10 mouse cellular contexts compared by ENCODE assay signal in genomic region chr12:36040571-36041280, GRCm38 (mm10). TPM values are rescaled to one million over a fixed set of nuclear protein-coding genes. Genes with fewer than 3 reads are reported as not detected.
DNase-seq lines count a peak whose midpoint lies in the region; ATAC-seq lines count a peak whose summit lies in the region.
"Had no signal": no experiment of that assay in that cellular context is flagged by ENCODE, and none has a peak within 500 bp of the region (broad histone marks: within the 10 kb centered on the region; RNA-seq: fewer than 3 reads in every experiment).

No protein-coding gene starts in this region.

- no peak for ATAC-seq in kidney, embryonic 14.5 days (ENCODE audit: low FRiP score, low TSS enrichment)
- ATAC-seq in heart, embryonic 16.5 days (replicated peaks; ENCODE audit: extremely low read depth, insufficient read depth, low FRiP score), result no peak
- ATAC-seq: Patski had no signal

- DNase-seq in kidney, adult 9 months, result no peak
- peak; percentile 47 for DNase-seq in cerebellum, adult 9-10 months
- DNase-seq in lung, postnatal 10 days, result peak; percentile 18
- DNase-seq in ovary, postnatal 14 days (ENCODE audit: low spot score), result no peak
- no peak for DNase-seq in thymus, postnatal 36 days
- DNase-seq in layer of hippocampus, postnatal 36 days, result no peak

- no peaks in the 10 kb centered on the region for H3K9me3 ChIP-seq in kidney, embryonic 14.5 days (ENCODE audit: control insufficient read depth, low read length)
- no peaks in the 10 kb centered on the region for H3K9me3 ChIP-seq in heart, embryonic 16.5 days (replicated peaks; ENCODE audit: control insufficient read depth, low read length)

- H3K27me3 ChIP-seq in kidney, embryonic 14.5 days (ENCODE audit: control insufficient read depth, insufficient read depth, low read length), result no peaks in the 10 kb centered on the region
- no peaks in the 10 kb centered on the region for H3K27me3 ChIP-seq in heart, embryonic 16.5 days (ENCODE audit: control insufficient read depth, insufficient read depth, low read length)

- H3K4me1 ChIP-seq in kidney, embryonic 14.5 days (ENCODE audit: control insufficient read depth, insufficient read depth, low read length), result no peaks in the 10 kb centered on the region
- peaks cover 20% of the 10 kb centered on the region for H3K4me1 ChIP-seq in heart, embryonic 16.5 days (ENCODE audit: control insufficient read depth, insufficient read depth, low read length)

- H3K27ac ChIP-seq in kidney, embryonic 14.5 days (ENCODE audit: low read depth, low read length), result no peak overlapping the region
- peak overlapping the region; percentile 59; the same call in 1 of the 2 replicates for H3K27ac ChIP-seq in heart, embryonic 16.5 days (ENCODE audit: low read length)

- no peaks in the 10 kb centered on the region for H3K36me3 ChIP-seq in kidney, embryonic 14.5 days (ENCODE audit: control insufficient read depth, insufficient read depth, low read length)
- no peaks in the 10 kb centered on the region for H3K36me3 ChIP-seq in heart, embryonic 16.5 days (ENCODE audit: control insufficient read depth, insufficient read depth)

- no peak overlapping the region for H3K9ac ChIP-seq in kidney, embryonic 14.5 days (ENCODE audit: low read depth, low read length)
- peak overlapping the region; percentile 45; the same call in 1 of the 2 replicates for H3K9ac ChIP-seq in heart, embryonic 16.5 days (ENCODE audit: low read length)

- H3K4me3 ChIP-seq in kidney, embryonic 14.5 days (ENCODE audit: low read length), result peak overlapping the region; percentile 78
- H3K4me3 ChIP-seq in heart, embryonic 16.5 days (ENCODE audit: low read length), result peak overlapping the region; percentile 91

- WGBS in kidney, embryonic 14.5 days, result 53% methylated on average over 10 of the region's 10 CpGs
- 50% methylated on average over 10 of the region's 10 CpGs for WGBS in heart, embryonic 16.5 days

- H3K4me2 ChIP-seq in kidney, embryonic 14.5 days (replicated peaks; ENCODE audit: low read depth, low read length), result peak overlapping the region; percentile 82
- H3K4me2 ChIP-seq in heart, embryonic 16.5 days (ENCODE audit: low read depth, low read length), result peak overlapping the region; percentile 96

RNA-seq across cellular contexts. Expression of gene Tspan13, which starts 1.6 kb away (rescaled TPM):
- polyA plus RNA-seq in kidney, embryonic 14.5 days (2014; fragmentation: Nextera tagmentation; extraction: Ambion mirVana), result 92.9 and 99.7 TPM in 2 replicates
- polyA plus RNA-seq in heart, embryonic 16.5 days (2015; fragmentation: Nextera tagmentation; extraction: Ambion mirVana), result 65.3 and 72.3 TPM in 2 replicates
- 100 to 1,000 TPM; 280 to 297 TPM for total RNA-seq in layer of hippocampus, postnatal 36 days (2021)

RNA-seq across cellular contexts. Expression of gene Agr2, which starts 48.0 kb away (rescaled TPM):
- 2.1 and 2.8 TPM in 2 replicates for polyA plus RNA-seq in kidney, embryonic 14.5 days (2014; fragmentation: Nextera tagmentation; extraction: Ambion mirVana)
- 1.7 and 3.3 TPM in 2 replicates for polyA plus RNA-seq in heart, embryonic 16.5 days (2015; fragmentation: Nextera tagmentation; extraction: Ambion mirVana)
- total RNA-seq in layer of hippocampus, postnatal 36 days (2021), result not detected
- total RNA-seq: layer of hippocampus, adult 18-20 months had no signal

Comparison
In these comparisons a context has a peak if more than half of its experiments do, and no peak if none do; other contexts are left out.
1. DNase-seq: peak in cerebellum, adult 9-10 months (single experiment) and lung, postnatal 10 days (single experiment); none in kidney, adult 9 months (single experiment), ovary, postnatal 14 days (single experiment), thymus, postnatal 36 days (0 of 2) and layer of hippocampus, postnatal 36 days (0 of 2).